Comparison of ENCODE assay signal across 25 mouse cellular contexts in the genomic region with DNA sequence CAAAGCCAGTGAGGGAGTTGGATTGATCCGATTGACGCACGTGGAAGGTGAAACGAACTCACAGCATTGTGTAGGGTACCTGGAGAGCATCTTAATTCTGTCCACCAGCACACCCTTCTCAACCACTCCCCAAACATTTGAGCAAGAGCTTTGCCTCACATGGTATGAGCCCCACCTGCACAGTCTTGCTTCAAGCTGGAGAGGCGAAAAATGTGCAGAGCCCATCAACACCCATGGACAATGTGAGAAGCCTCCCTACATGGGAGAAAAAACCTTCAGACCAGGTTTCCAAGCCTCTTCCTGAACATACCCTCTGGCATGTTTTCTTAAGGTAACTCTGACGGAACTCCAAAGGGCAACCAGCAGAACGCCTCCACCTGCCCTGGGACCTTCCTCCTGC. TPM values are rescaled to one million over a fixed set of nuclear protein-coding genes. Genes with fewer than 3 reads are reported as not detected.
"Had no signal": no experiment of that assay in that cellular context is flagged by ENCODE, and none has a peak within 500 bp of the region (broad histone marks: within the 10 kb centered on the region; RNA-seq: fewer than 3 reads in every experiment).

No protein-coding gene starts in this region.

- DNase-seq: retina, postnatal 1 day; right cerebral cortex, adult 18-20 months; right cerebral cortex, postnatal 14 days; right cerebral cortex, postnatal 25 days; right cerebral cortex, postnatal 4 days; spleen, adult 18-20 months; thymus, adult 18-20 months; thymus, adult 2 months; thymus, postnatal 14 days; thymus, postnatal 25 days; thymus, postnatal 36 days; thymus, postnatal 4 days had no signal

- H3K36me3 ChIP-seq: neural tube, embryonic 12.5 days; neural tube, embryonic 13.5 days; neural tube, embryonic 15.5 days; stomach, embryonic 15.5 days had no signal

- H3K4me2 ChIP-seq: neural tube, embryonic 12.5 days; neural tube, embryonic 13.5 days; neural tube, embryonic 15.5 days; stomach, embryonic 15.5 days had no signal

- H3K4me3 ChIP-seq: neural tube, embryonic 12.5 days; neural tube, embryonic 13.5 days; neural tube, embryonic 15.5 days; stomach, embryonic 15.5 days had no signal

- H3K4me1 ChIP-seq: neural tube, embryonic 12.5 days; neural tube, embryonic 13.5 days; neural tube, embryonic 15.5 days; stomach, embryonic 15.5 days had no signal

- H3K9me3 ChIP-seq: neural tube, embryonic 12.5 days; neural tube, embryonic 13.5 days; neural tube, embryonic 15.5 days; stomach, embryonic 15.5 days had no signal

- H3K27ac ChIP-seq: neural tube, embryonic 12.5 days; neural tube, embryonic 13.5 days; neural tube, embryonic 15.5 days; stomach, embryonic 15.5 days; stomach, postnatal 0 days had no signal

- H3K9ac ChIP-seq: neural tube, embryonic 12.5 days; neural tube, embryonic 13.5 days; neural tube, embryonic 15.5 days; stomach, embryonic 15.5 days had no signal

- H3K27me3 ChIP-seq: neural tube, embryonic 12.5 days; neural tube, embryonic 13.5 days; neural tube, embryonic 15.5 days; stomach, embryonic 15.5 days had no signal

RNA-seq across cellular contexts. Expression of a gene that starts 2.1 kb away (rescaled TPM):
- polyA plus RNA-seq: neural tube, embryonic 11.5 days; neural tube, embryonic 12.5 days; neural tube, embryonic 13.5 days; neural tube, embryonic 14.5 days; neural tube, embryonic 15.5 days; small intestine, adult 2 months; spleen, adult 2 months; stomach, embryonic 14.5 days; stomach, embryonic 16.5 days; stomach, postnatal 0 days; thymus, adult 2 months; thymus, postnatal 0 days; urinary bladder, adult 2 months had no signal
